In genomic region chr11:120457772-120458751, GRCm38 (mm10) we compare ENCODE assay signal across 8 mouse cellular contexts. TPM values are rescaled to one million over a fixed set of nuclear protein-coding genes. Genes with fewer than 3 reads are reported as not detected.
DNase-seq lines count a peak whose midpoint lies in the region; ATAC-seq lines count a peak whose summit lies in the region.

Gene Oxld1, minus strand, starts transcription at chr11:120458068.
Gene Ccdc137, plus strand, starts transcription at chr11:120458115.

- ATAC-seq in inflammation-experienced regulatory T-cells, adult 6 months = peak; percentile 99

- intact Hi-C loops in left cerebral cortex, postnatal 25 days (cut with DNase I) = loop anchor here (1.0 kb wide), 1 partner anchor 21 kb away; the partner anchor contains the start of gene Nploc4

- DNase-seq in adrenal gland, postnatal 10 days = peak; percentile 86
- peak; percentile 66 for DNase-seq in embryo, embryonic 11.5 days (ENCODE audit: low read depth, low spot score)
- DNase-seq in gastrocnemius, postnatal 25 days = peak; percentile 75
- DNase-seq in left cerebral cortex, postnatal 25 days (ENCODE audit: low spot score in 2 of 2) = peak; percentile 83
- peak; percentile 85 for DNase-seq in mesoderm, embryonic 11.5 days (ENCODE audit: low read depth, low spot score)
- peak; percentile 74 for DNase-seq in right cerebral cortex, postnatal 4 days
- DNase-seq in yolk sac, embryonic 10.5 days (ENCODE audit: low spot score) = peak; percentile 87

RNA-seq across cellular contexts. Expression of gene Oxld1, which starts in this region (rescaled TPM):
- total RNA-seq in adrenal gland, postnatal 10 days (2021) = 10 to 100 TPM; 59.0 to 82.0 TPM
- 10 to 100 TPM; 23.3 to 25.0 TPM for total RNA-seq in gastrocnemius, postnatal 25 days (2021)
- 1 to 10 TPM; 4.8 to 6.8 (median 5.1) TPM for polyA plus RNA-seq in inflammation-experienced regulatory T-cells, adult 6 months (2017; shearing (Covaris generic))
- 10 to 100 TPM; 12.6 to 15.9 TPM for total RNA-seq in left cerebral cortex, postnatal 25 days (2021)

RNA-seq across cellular contexts. Expression of gene Ccdc137, which starts in this region (rescaled TPM):
- total RNA-seq in adrenal gland, postnatal 10 days (2021) = 10 to 100 TPM; 16.1 to 18.8 TPM
- 1 to 10 TPM; 5.8 to 7.6 TPM for total RNA-seq in gastrocnemius, postnatal 25 days (2021)
- polyA plus RNA-seq in inflammation-experienced regulatory T-cells, adult 6 months (2017; shearing (Covaris generic)) = 10 to 100 TPM; 17.8 to 26.0 (median 17.9) TPM
- 10 to 100 TPM; 21.5 to 29.0 TPM for total RNA-seq in left cerebral cortex, postnatal 25 days (2021)

Comparison
In these comparisons a context has a peak if more than half of its experiments do, and no peak if none do; other contexts are left out.
1. Peak in every context shown above with its lines: DNase-seq and ATAC-seq.